Mouse (Mus musculus): ENCODE measurements around the gene Lamb3.

The Lamb3 gene

DNA sequence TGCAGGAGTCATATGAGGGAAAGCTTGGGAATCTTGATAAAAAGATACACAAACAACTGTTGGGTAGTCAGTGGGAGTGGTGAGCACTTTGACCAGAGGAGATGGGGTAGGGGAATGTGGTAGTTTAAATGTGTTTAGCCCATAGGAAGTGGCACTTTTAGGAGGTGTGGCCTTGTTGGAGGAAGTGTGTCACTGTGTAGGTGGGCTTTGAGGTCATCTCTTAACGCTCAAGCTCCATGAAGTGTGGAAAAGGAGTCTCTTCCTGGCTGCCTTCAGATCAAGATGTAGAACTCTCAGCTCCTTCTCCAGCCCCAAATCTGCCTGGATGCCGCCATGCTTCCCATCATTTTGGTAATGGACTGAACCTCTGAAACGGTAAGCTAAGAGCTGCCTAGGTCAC, at the start of gene Lamb3:
TSS of gene Lamb3 (plus strand) at position 197 of the 400 bp plus-strand sequence.
- in situ Hi-C loops (cut with MboI, MseI) = loop anchor here (5.0 kb wide), 1 partner anchor 170 kb away; no protein-coding TSS in a partner anchor

DNA sequence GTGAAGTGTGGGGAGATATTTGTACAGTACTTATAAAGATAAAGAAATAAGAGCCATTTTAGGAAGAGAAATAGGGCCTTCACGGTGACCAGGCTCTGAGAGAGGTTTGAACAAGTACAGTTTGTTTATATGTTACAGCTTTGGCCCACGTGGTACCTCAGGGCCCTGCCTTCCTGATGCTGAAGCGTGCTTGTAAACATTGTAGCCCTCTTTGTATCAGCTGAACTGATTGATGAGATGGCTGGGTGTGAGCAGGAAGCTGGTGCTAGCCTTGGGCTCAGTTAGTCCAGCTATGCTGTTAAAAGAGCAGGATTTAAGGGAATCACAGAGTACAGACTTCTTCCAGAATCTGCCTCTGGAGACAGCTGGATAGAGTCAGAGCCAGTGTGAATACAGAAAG, 48.3 kb upstream of the Lamb3 start:
- in situ Hi-C loops (cut with MboI, MseI) = no loop called here

DNA sequence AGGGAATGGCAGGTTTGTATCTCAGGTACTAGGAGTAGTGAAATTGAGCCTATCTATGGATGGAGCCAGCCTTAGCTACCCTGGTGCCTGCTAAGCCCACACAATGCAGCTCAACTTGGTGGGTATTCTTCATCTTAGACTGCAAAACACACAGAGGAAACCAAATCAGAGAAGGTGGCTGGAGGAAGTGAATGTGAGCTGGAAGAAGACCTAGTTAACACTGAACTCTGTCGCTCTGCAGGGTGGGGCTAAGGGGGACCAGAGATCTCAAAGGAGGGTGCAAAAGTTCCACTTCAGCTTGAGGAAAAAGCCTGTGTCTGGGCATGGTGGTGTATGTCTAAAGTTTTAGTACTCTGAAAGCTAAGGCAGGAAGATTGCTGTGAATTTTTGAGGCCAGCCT, 47.9 kb upstream of the Lamb3 start:
- in situ Hi-C loops (cut with MboI, MseI) = no loop called here

DNA sequence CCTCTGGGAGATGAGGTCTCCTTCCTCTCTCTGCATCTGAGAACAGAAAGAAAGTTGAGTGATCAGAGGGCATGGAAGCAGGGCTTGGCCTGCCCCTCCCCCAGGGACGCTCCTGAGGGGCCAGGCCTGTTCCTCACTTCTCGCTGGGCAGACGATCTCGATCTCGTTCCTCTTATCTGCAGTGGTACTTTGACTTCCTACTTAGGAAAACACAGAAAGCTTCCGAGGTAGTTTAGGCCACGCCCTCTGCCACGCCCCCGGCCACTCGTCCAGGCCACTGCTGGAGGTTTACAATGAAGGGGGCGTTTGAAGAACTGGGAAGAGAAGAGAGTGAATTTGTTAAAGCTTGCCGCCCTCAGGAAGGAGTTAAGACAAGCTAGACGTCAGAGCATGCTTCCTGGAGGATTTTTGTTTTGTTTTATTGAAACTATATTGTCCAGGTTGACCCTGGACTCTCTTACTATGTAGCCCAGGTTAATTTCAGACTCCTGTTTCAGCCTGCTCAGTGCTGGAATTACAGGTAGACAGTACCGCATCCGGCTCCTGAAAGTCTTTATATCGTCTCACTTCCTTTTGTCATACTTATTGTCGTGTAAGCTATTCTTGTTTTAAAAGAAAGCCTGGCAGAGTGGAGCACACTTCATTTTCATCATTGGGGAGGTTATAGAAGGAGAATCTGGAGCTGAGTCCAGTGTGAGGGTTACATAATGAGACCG, 47.0 kb upstream of the Lamb3 start:
- in situ Hi-C loops (cut with MboI, MseI) = no loop called here

DNA sequence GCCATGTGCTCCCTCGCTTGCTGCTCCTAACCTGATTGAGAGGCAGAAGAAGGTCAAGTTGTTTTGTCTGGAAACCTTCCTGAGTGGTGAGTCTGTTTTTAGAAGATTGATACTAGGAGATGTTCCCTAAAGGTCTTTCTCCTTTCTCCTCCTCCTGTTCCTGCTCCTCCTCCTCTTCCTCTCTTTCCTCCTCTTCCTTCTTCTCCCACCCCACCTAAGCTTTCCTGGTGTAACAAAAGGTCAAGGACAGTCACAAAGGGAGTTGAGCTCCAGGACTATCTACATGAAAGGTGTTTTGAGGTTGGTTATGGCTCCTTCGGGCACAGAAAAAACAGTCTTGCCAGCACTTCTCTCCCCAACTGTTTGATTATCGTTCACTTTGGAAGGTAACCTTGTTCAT, 39.8 kb upstream of the Lamb3 start, which contains the start of gene A130010J15Rik:
TSS of gene A130010J15Rik (plus strand) at position 301 of the 400 bp plus-strand sequence.
- in situ Hi-C loops (cut with MboI, MseI) = no loop called here

DNA sequence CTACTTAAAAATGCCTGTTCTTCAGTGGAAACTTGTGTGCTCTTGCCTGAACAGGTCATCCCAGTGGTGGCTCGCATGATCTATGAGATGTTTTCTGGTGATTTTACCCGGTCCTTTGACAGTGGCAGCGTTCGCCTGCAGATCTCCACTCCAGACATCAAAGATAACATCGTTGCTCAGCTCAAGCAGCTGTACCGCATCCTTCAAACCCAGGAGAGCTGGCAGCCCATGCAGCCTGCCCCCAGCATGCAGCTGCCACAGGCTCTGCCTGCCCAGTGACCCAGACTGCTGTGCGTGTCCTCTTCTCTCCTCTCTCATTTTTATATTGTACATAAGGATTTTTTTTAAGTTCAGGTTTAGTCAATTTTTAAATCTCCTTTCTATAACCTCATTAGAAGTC, 38.3 kb upstream of the Lamb3 start:
- in situ Hi-C loops (cut with MboI, MseI) = no loop called here

GRCm38 (mm10) chr1:193169856-193170255, 37.6 kb upstream of the Lamb3 start:
- in situ Hi-C loops (cut with MboI, MseI) = no loop called here

DNA sequence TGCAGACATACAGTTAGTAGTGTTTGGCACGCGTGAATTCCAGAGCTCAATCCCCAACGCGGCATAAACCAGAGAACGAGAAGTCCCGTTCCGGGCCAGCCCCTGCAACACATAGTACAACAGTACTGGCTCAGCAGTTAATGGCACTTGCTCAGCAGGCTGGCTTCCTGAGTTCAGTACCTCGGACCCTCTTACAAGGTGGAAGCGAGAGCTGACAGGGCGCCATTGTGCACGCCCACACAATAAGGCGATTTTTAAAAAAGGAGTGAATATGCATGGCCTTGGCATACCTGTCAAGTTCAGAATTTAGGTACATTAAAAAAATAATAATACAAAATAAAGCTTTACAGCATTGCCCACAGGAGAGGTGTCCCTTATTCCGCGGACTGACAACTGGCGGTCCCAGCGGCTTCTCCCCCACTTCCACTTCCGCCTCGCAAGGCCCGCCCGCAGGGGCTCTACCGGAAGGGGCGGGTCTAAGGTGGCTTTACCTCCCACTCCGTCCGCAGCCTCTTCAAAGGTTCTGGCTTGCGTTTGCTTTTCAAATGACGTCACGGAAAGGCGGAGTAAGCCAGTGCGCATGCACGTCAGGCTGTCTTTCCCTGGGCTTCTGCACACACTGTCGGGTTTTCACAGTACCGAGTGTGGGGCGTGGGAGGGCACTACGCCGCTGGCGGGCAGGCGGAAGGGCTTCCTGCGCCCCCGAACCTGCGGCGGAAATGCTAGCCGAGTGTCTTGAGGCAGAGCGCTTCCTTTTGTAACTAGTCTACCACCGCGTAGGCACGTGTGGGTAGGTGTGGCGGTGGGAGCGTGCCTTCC, 34.3 kb upstream of the Lamb3 start:
- in situ Hi-C loops (cut with MboI, MseI) = no loop called here

- in situ Hi-C loops (cut with MboI, MseI) = no loop called here
Observed at GRCm38 (mm10) chr1:193173810-193174129, 33.7 kb upstream of the Lamb3 start.

- in situ Hi-C loops (cut with MboI, MseI) = no loop called here
Observed at GRCm38 (mm10) chr1:193174143-193174733, 33.3 kb upstream of the Lamb3 start.

DNA sequence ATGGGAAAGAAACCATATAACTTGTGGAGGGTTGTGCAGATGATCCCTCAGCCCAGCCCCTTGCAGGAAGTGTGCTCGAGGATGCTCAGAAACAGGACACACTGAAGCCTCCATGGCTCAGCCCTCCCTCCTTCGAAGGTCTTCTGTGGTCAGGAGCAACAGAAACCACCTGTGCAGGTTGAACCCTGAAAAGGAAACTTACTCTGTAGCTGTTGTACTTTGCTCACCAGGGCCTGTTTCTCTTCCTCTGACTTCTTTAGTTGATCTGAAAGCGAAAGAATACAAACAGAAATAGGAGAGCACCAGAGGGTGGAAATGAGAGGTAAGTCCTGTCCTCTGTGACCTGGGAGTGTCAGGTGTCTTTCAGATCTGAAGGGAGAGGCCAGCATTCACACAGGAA, 26.4 kb upstream of the Lamb3 start:
- in situ Hi-C loops (cut with MboI, MseI) = no loop called here

- in situ Hi-C loops (cut with MboI, MseI) = no loop called here
Observed at GRCm38 (mm10) chr1:193188257-193188656, 19.2 kb upstream of the Lamb3 start.

DNA sequence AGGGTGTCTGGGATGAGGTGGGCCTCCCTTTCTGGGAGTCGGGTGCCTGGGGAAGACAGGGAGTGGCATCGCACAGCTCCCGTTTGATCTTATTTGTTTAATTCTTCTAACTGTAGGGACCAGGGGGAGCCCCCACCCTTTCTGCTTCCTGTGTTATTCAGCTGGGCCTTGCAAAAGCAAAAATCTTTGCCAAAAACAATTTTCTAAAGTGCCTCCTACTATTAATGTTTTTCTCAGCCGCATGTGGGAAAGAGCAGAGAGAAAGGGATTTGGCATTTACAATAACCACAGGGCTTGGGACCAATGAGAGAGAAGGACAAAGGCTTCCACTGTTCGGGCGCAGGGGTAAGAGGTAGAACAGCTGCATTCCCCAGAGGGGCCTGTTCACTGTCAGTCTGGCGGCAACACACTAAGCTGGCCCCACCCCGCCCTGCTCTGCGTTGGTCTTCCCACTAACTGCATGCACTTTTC, 18.3 kb upstream of the Lamb3 start:
- in situ Hi-C loops (cut with MboI, MseI) = no loop called here

GRCm38 (mm10) chr1:193189771-193190170, 17.7 kb upstream of the Lamb3 start:
- in situ Hi-C loops (cut with MboI, MseI) = no loop called here

- in situ Hi-C loops (cut with MboI, MseI) = no loop called here
Observed at GRCm38 (mm10) chr1:193191675-193192283, 15.7 kb upstream of the Lamb3 start.

GRCm38 (mm10) chr1:193194416-193195140, 12.9 kb upstream of the Lamb3 start:
- in situ Hi-C loops (cut with MboI, MseI) = no loop called here

- in situ Hi-C loops (cut with MboI, MseI) = no loop called here
Observed at GRCm38 (mm10) chr1:193195169-193195810, 12.2 kb upstream of the Lamb3 start.

DNA sequence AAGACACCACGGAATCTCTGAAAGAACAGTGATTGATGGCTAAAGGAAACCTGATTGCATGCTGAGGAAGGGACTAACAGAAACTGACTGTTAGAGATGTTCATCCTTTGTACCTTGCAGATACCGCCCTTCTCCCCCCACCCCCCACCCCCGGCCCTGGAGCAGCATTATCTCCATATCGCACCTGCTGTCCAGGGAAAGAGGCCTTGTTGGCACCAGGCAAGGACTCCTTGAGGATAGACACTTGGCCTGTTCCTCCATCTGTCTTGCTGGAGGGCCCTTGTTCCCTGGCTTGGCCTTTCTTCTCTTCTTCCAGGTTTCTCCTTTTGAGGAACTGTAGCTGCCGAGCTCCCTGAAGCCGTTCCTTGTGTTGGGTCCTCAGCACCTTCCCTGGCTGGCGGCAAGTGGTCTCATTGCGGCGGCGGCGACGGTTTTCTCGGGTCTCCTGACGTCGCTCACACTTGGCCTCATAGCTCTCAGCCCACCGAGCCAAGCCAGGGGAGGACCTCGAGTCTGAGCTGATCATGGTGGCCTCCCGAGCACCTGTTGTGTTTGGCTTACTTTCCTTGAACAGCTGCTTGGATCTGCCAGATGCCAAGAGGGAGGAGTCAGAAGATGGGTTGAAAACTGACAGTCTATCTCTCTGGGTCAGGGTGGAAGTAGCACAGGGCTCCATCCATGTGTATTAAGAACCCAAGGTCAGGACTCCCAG, 9.8 kb upstream of the Lamb3 start:
- in situ Hi-C loops (cut with MboI, MseI) = no loop called here

- in situ Hi-C loops (cut with MboI, MseI) = no loop called here
Observed at GRCm38 (mm10) chr1:193198312-193198711, 9.2 kb upstream of the Lamb3 start.

All from T-helper 1 cell (primary cell).